Mouse (Mus musculus) bone marrow macrophage, adult 2 months (primary cell): ENCODE measurements around the gene Serpinf2. TPM values are rescaled to one million over a fixed set of nuclear protein-coding genes. Genes with fewer than 3 reads are reported as not detected.

Experiments
- H3K27ac ChIP-seq: 2 replicates; pipeline ENCODE4 v1.5.1; 2012; ENCODE audit warnings: low read depth, low read length; ENCODE audit not compliant: insufficient read depth
- H3K4me1 ChIP-seq: 2 replicates; pipeline ENCODE4 v1.6.1; 2012; ENCODE audit warnings: low read length; ENCODE audit not compliant: control insufficient read depth, insufficient read depth
- H3K4me3 ChIP-seq: 2 replicates; pipeline ENCODE4 v1.5.1; 2012; ENCODE audit warnings: mild to moderate bottlenecking, low read length, moderate library complexity; ENCODE audit not compliant: insufficient read depth
- CTCF ChIP-seq: IDR thresholded peaks from 2 replicates; pipeline ENCODE4 v1.5.1; 2012; ENCODE audit warnings: low read depth, mild to moderate bottlenecking, low read length, moderate library complexity
- POLR2A ChIP-seq: IDR thresholded peaks from 2 replicates; pipeline ENCODE4 v1.6.1; 2012; ENCODE audit warnings: mild to moderate bottlenecking, low read depth, low read length, borderline replicate concordance
- polyA plus RNA-seq: library from polyadenylated mRNA; stranded (reverse); fragments of >200 nt; gene quantifications from 2 replicates; pipeline ENCODE4 v1.2.4, GENCODE M21; 2012; ENCODE audit not compliant: missing spikeins, insufficient read depth, insufficient read length

The Serpinf2 gene
- polyA plus RNA-seq, 1 experiment = not detected

DNA sequence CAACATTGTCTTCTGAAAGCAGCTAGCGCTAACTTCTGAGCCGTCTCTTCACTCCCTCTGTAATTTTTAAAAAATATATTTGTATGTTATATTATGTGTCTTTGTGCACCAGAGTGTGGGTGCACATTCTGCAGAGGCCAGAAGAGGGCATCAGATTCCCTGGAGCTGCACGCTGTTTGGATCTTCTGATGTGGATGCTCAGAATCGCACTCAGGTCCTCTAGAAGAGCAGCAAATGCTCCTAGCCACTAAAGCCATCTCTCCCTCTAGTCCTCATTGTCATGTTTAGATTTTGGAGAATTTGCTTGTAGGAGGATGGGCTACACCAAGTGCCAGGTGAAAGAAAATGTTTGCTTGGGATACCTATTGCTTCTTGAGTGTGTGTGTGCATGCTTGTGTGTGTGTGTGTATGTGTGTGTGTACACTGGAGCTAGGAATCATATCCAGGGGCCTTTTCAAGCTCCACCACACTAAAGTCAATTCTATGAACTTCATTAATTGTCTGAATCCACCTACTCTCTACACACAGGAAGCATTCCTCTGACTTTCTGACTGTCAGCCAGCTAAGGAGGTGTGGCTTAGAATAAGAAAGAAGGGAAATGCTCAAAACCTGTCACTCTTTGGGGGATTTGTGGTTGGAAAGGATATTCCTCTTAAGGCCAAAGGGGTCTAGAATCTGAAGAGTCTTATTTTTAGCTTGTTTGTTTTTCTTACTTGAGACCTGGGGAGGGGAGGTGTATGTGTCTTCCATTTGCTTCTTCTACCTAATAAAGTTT lies 27.5 kb upstream of the Serpinf2 start:
- no peak overlapping the region for H3K4me3 ChIP-seq
- peaks cover 15% of the 10 kb centered on the region for H3K4me1 ChIP-seq
- H3K27ac ChIP-seq = no peak overlapping the region
- no peak for TF ChIP-seq CTCF

DNA sequence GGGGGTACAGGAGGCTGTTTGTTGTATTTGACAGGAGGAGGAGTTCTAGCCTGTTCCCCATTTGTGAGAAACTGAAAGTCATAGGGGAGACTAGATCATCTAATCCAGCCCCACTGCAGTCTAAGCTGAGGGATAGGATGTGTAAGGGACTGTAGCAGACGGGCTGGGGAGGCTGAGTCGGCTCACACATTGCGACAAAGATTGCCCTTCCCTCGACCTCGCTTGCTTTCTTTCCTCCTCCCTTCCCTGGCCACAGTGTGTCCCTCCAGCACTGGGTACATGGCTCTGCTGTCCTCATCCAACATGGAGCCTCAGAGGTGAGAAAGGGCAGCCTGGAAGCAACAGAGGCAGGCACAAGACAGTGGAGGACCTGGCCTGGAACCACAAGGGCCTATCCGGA lies 25.7 kb upstream of the Serpinf2 start:
- Histone ChIP-seq H3K4me1 (peaks cover 18% of the 10 kb centered on the region), H3K4me3 (no peak overlapping the region), H3K27ac (no peak overlapping the region)
- TF ChIP-seq POLR2A (no peak), CTCF (no peak)

DNA sequence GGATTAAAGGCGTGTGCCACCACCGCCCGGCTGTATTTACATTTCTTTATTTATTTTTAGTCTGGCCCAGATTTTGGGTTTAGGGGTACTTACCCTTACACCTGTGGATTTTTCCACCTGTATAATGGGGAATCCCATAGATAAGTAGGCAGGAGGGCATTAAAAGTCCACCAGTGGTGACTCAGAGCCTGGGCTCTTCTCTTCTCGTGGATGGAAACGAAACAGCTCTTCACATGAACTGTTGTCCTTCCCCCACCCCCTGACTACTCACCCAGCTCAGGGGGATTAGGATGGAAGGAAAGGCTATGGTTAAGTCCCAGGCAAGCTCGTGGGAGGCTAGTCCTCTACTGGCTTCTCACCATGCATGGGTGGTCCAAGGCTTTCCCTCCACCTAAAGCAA lies 25.0 kb upstream of the Serpinf2 start:
- H3K4me1 ChIP-seq = peaks cover 24% of the 10 kb centered on the region
- H3K27ac ChIP-seq = no peak overlapping the region
- H3K4me3 ChIP-seq = no peak overlapping the region
- TF ChIP-seq POLR2A (no peak), CTCF (no peak)

DNA sequence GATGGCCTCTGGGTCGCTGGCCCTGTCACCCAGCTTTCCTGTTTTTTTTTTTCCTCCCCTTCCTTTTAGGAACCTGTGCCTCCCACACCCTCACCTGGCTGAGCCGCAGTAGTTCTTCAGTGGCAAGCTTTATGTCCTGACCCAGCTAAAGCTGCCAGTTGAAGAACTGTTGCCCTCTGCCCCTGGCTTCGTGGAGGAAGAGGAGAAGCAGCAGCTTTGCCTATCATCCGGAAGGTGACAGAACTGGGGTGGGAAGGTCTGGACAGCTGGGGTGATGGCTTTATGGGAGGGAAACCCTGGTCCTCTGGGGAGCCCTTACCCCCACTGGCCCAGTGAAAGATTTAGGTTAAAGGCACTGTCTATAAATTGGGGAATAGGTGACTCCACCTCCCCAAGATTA lies 24.2 kb upstream of the Serpinf2 start:
- peaks cover 30% of the 10 kb centered on the region for H3K4me1 ChIP-seq
- H3K27ac ChIP-seq = no peak overlapping the region
- H3K4me3 ChIP-seq = peak overlapping the region; percentile 3; the same call in 1 of the 2 replicates
- TF ChIP-seq POLR2A (no peak), CTCF (no peak)

DNA sequence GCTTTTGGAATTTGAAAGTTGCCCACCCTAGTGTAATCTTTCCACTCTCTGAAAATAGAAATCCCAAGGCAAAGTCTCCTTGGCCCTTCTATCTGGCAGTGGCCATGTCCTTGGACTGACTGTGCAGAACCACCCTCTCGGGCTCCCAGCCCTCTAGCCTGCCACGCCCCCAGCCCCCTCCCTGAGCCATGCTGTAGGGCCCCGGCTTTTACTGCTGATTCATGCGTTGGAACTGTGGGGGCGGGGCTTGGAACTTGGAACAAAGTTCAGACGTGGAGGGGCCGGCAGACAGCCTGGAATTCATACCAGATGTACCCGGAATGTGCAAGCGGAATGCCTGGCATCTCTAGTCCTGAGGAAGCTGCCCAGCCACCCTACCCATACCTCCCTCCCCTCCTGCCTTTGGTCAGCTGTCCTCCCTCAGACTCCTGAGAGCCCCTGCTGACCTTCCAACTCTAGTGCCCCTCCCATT lies 23.5 kb upstream of the Serpinf2 start:
- TF ChIP-seq POLR2A (no peak), CTCF (no peak)
- Histone ChIP-seq H3K4me3 (peak overlapping the region; percentile 91), H3K27ac (peak overlapping the region; percentile 70), H3K4me1 (peaks cover 35% of the 10 kb centered on the region)

DNA sequence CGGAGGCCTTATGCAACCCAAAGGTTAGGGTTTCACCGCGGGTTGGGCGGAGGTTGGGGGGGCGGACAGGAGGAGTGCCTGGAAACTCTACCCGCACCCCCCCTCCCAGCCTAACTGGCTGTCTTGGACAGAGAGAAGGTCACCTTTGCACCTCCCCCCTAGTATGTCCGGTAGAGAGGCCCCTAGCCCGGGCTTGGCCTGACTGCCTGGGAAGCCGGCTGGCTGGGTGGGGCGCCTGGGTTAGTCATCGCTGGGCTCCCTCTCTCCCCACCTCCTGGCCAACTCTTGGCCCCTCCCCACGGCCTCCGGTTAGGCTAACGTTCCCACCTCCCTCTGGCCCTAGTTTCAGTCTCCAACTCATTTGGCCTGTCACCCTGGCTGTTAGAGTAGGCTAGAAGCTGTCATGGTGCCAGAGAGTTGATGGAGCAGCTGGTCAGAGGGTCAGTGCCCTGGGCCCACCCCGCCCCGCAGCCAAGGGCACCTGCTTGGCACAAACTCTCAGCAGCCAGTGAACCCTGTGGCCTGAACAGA lies 22.9 kb upstream of the Serpinf2 start:
- H3K4me1 ChIP-seq = peaks cover 41% of the 10 kb centered on the region
- TF ChIP-seq POLR2A = no peak
- TF ChIP-seq CTCF = no peak
- peak overlapping the region; percentile 72 for H3K27ac ChIP-seq
- peak overlapping the region; percentile 91 for H3K4me3 ChIP-seq

DNA sequence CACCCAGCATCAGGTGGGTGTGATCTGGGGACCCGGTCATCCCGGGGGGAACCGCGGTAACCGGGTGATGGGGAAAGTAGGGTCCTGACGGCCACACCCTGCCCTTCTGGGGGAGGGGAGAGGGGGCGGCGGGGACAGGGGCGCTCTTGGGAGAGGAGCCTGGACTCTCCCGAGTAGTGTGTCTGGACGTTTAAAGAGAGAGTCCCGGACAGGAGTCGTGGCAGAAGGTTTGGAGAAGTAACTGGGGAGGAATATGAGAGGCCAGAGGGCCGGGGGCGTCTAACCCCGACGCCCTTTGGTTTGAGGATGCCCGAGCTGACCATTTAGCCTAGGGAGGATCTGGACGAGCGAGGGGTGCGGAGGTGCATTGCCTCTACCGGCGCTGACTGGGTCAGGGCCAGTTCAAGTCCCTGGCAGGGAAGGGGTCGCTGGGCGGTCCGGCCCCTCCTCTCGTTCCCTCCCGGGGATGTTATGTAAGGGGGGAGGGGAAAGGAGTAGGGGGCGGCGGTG lies 22.4 kb upstream of the Serpinf2 start:
- no peak for TF ChIP-seq POLR2A
- TF ChIP-seq CTCF = no peak
- H3K4me3 ChIP-seq = peak overlapping the region; percentile 91
- H3K4me1 ChIP-seq = peaks cover 43% of the 10 kb centered on the region
- H3K27ac ChIP-seq = peak overlapping the region; percentile 72

DNA sequence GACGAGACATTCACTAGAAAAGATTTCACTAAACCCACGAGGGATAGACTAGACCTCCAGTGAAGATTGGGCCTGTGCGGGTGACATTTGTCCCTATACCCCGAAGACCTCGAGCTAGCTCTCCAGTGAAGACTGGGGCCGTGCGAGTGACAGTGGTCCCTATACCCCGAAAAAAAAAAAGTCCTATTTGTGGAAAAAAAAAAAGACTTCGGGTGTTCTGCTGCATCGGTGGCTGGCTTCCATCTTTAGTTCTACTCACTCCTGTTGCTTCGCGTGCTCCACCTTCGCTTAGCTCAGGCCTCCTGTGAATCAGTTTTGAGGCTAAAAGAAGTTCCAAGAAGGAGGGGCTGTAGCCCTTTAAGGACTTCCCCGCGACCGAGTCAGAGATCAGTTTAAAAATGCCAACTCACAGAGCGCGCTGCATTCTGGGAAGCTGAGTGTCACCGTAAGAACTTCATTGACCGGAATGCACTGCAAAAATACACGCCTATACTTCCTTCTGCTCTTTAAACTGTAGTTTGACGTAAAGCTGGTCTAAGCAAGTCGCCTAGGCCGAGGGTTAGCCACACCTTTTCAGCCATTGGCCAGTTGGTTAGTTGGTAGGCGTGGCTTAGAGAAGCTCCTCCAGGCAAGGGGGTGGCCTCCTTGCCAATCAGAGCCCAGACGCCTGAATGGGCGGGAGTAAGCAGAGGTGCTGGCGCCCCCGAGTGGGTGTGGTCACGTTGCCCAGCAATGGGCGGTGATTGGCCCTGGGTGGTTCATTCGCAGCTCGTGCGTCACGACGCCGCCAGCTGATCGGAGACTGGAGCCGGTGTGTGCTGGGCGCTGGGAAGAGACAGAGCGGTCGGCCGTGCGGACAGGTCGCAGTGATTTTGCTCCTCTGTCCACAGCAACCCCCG lies 21.7 kb upstream of the Serpinf2 start, which contains the start of gene Tlcd2:
Gene Tlcd2, plus strand, starts transcription at position 872 of the 899 bp plus-strand sequence.
- H3K27ac ChIP-seq = peak within 1 kb of the TSS; percentile 100
- TF ChIP-seq POLR2A = no peak; the same call in 1 of the 2 replicates
- peak; percentile 19; the same call in 1 of the 2 replicates for TF ChIP-seq CTCF
- H3K4me1 ChIP-seq = peaks cover 49% of the 10 kb centered on the region
- peak within 1 kb of the TSS; percentile 91 for H3K4me3 ChIP-seq

DNA sequence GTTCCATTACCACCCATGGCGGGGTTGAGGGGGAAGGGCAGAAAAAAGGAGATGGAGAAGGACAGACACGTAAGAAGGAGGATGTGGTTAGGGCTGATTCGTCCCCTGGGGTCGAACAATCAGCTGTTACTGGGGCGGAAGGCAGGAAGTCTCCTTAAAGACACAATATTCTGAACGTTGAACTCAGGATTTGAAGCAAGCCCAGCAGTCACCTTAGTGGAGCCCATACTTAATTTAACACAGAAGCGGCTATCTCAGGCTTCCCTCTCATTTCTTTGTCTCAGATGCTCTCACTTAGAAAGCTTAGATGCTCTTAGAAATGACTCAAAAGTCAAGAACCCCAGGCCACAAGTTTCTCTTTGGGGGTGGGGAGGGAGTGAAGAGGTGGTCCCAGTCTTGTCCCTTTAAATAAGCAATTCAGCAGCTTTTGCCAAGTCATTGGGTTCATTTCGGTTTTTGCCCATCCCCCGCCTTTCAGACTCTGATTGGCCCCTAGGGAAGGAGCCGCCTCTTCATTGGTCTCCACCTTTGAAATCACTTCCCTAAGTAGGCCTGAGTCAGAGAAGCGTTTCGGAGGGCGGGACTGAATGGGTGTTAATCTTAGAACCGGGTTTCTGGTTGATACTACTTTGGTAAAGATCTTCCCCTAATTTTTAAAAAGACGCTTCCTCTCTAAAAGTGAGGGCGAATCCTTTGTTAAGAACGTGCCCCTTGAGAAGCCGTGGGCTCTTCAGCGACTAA lies 20.9 kb upstream of the Serpinf2 start:
- Histone ChIP-seq H3K4me3 (peak overlapping the region; percentile 63), H3K27ac (peak overlapping the region; percentile 100), H3K4me1 (peaks cover 57% of the 10 kb centered on the region)
- TF ChIP-seq CTCF (no peak), POLR2A (no peak)
